Mouse (Mus musculus) MN1 (cell line): ENCODE measurements around the gene Inha.

Experiments
- DNase-seq: peaks from one replicate; pipeline ENCODE4 v3.0.0-alpha.2; 2016; ENCODE audit warnings: low spot score

Gene Inha

DNA sequence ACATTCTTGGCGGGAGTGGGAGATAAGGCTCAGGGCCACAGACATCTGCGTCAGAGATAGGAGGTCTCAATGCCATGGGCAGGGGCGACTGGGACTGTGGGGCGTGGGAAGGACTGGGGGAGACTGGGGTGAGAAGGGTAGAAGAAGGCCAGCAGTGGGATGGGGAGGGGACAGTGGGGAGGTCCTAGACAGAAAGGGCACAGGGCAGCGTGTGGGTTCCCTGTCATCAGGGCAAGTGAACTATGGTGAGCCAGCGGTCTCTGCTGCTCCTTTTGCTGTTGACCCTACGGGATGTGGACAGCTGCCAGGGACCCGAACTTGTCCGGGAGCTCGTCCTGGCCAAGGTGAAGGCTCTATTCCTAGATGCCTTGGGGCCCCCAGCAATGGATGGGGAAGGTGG lies at the start of gene Inha:
Inha (plus strand) TSS at position 72 of the 400 bp plus-strand sequence.
- no peak for DNase-seq

DNA sequence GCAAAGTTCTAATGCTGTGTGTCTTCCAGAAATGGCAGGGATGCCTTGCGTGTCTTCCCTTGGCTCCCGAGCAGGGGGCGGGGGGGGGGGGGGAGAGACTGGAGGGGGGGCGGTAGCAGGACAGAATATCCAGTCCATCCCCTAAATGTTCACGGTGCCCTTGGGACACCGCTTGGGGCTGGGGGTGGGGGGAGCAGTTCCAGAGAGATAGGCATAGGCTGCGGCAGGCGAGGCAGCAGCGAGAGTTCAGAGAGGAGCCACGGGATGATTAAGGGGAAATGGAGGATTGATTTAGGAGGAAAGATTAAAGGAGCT lies 49.2 kb upstream of the Inha start:
- DNase-seq: peak; percentile 62

DNA sequence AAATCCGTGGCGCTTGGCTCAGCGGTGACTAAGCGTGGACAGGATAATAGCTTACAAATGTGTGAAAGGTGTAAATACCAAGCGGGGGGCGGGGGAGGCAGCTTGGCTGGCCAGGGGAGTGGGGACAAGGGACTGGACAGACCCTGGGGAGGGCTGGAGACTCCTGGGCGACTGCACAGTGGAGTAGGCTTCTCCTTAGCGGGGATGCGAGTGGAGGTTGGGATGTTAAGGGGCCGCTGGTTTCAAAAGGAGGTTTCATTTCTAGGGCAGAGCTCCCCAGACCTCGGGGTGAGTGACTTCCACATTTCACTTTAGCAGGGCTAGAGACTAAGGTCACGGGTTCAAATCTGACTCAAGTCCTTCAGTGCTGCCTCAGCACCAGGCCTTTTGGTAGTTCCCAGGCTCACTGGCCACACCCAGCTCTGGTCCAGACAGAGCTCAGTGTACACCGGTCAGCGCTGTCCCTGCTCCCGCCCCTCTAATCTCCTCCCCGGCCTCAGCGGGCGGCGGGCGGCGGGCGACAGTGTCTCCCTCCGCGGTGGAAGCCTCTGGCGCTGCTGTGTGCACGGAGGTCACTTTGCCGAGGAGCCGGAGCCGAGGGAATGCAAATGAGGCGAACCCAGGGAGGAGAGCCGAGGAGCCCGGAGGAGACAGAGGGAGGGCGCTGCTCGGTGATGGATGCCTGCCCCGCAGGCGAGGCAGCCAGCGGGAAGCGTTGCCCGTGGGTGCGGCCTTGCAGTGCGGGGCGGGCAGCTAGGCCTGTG lies 48.7 kb upstream of the Inha start:
- DNase-seq: peak; percentile 80

DNA sequence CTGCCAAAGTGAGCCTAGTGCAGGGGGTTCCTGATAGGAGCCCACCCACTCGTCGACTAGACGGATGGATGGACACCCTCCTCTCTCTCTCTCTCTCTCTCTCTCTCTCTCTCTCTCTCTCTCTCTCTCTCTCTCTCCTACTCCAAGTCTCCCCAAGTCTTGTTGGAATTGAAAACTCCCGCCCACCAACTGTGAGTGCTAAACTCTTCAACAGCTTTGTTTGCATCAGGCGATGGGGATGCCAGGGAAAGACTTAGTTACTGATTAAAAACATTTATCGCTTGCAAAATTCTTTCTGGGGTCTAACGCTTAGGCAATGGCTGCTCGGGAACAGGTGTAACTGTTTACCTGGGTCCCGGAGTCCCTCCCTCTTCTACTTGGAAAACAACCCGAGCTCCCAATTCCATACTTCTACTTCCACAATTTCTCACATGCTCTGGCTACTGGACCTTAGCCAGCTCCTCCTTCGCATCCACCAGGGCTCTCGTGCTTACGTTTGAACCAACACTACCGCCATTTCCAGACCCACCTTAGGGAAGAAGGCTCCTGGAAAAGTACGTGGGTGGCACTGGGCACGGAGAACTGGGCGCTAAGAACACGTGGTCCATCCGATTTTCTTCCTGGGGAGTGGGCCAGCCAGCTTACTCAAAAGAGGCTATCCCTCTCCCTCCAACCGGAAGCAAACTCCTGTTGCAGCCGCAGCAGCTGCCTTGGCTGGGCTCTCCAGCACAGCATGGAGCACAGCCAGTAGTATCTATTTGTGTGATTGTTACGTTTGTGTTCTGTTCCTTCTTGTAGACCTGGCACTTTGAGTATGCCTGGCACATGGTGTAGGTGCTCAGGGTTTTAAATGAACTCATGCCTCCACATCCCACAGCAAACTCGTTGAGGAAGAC lies 47.8 kb upstream of the Inha start:
- DNase-seq: peak; percentile 61

DNA sequence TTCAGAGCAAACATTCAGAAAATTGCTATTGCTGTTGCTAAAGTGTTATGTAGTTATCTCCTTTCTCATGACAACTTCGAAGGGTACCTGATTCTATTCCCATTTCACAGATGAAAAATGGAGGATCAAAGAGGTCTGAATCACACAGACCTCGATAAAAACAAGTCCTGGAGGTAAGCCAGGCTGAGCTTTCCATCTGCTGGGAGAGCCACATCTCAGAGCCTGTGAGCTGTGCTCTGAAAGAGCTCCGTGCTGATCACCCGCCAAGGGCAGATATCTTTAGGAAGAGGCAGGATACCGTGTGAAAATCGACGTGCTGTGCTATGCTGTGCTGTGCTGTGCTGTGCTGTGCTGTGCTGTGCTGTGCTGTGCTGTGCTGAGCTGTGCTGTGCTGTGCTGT lies 46.6 kb upstream of the Inha start:
- DNase-seq: no peak

DNA sequence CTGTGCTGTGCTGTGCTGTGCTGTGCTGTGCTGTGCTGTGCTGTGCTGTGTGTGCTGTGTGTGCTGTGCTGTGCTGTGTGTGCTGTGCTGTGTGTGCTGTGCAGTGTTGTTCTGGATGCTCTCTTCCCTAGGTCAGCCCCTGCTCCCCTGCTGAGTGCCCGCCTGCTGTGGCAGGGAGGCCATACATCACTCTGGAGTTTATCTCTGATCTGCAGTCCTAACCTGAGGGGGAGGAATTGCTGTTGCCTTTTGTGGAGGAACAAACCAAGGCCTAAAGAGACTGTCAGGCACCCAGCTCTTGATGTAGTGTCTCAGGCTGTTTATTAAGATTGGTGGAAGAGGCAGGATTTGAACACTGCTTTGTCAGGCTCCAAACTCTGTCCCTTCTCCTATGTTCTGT lies 44.2 kb upstream of the Inha start:
- no peak for DNase-seq

DNA sequence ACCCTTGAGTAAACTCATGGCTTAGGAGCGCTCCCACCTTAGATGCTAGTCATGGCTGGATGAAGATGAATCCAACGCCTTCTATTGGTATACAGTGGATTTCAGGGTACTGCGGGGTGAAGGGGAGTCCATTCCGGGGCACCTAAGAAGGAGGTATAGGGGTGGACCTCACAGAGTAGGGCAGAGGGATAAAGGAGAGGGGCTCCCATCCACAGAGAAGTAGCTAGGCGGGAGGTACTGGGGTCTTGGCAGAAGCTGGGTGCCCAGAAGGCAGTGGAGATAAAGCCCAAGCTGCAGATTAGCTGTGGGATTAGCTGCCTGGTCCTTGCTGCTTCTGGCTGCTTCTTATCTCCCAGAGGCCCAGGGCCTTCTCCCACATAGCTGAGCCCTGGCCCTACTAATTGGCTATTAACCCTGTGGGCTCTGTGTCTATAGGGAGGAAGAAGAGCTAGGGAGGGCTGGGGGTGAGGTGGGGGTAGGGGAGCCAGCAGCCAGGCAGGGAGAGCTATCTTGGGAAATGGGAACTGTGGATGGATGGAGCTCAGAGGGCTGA lies 43.1 kb upstream of the Inha start:
- peak; percentile 41 for DNase-seq

DNA sequence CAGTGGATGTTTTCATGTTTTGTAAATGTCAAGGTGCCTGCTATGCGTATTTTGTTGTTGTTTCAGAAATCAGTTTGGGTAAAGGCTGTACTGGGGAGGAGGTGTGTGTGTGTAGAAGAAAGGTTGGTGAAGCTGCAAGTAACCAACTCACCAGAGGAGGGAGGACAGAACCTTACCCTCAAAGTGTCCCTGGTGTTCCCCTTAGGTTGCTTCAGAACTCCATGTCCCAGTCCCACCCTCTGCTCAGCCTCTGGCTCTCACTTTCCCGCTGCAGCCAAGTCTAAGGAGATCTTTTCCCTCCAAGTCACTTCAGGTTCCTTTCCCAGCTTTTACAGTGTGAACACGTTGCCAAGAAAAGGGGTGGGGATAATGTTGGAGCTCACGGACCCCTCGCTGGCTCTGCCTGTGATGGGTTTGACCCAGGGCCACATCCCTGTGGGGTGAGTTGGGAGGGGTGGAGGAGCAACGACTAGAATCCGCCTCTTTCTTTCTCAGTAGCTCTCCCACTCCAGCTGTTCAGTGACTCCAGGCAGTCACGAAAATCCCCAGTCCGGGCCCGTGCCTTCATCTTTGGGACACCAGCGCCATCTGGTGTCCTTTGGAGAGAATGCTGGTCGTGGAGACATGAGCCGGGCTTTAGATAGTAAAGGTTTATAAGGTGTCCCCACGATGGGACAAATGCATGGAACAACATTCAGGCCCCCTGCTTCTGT lies 39.5 kb upstream of the Inha start:
- peak; percentile 90 for DNase-seq

DNA sequence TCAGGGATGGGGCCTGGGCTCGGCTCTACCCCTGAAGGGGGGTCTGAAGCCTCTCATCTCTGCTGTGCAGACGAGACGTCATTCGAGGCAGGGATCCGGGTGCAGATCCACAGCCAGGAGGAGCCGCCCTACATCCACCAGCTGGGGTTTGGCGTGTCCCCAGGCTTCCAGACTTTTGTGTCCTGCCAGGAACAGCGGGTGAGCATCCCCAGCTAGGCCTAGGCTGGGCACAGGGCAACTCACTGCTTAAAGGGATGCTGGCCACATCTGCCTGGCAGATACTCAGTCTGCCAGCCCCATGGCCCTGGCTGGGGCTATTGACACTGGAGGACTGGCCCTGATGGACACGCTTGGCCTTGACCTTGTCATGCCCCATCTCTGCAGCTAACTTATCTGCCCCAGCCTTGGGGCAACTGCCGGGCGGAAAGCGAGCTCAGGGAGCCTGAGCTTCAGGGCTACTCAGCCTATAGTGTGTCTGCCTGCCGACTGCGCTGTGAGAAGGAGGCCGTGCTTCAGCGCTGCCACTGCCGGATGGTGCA lies 37.5 kb upstream of the Inha start:
- no peak for DNase-seq

DNA sequence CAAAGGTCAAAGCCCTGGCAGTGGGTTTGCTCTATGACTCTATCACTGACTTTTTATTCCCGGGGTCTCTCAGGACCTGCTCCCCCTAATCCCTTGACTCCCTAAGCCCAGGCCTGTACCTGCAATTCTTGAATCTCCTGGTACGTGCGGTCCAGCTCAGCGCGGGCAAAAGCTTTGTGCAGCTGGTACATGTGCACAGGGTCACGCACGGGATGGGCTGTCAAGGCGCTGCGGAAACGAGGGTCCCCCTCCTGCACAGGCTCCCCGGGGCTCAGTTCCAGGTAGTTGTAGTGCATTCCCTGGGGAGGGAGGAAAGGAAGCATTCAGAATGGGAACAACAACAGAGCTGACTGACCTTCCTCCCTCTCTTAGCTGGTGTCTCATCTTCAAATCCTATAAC lies 30.4 kb upstream of the Inha start:
- DNase-seq: no peak

DNA sequence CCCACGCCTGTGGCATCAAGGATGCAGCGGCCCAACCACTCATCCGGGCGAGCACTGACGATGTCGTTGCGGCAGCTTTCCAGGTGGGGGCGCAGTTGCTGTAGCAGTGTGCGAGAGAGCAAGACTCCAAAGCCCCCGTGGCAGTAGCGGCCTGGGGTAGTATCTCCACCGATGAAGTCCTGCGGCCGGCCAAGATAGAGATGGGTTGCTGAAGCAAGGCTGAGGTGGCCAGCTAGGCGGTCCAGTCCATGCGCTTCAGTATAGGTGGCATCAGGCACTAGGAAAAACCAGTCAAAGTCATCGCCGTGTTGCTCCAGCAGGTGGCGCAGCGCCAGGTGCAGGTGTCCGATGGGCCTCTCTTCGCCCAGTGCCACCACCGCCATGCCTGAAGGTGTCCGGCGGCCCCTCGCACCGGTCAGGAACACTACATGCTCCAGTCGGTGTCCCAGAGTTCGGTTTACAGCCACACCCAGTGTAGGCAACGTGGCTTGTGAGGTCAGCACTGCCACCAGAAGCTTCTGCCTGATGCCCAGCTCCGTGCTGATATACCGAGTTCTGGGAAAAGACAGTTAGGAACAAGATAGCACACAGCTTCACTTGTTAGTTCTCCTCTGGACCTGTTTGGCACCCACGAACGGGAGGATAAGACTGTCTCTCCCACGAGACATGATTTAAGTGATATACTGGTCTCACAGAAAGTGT lies 29.5 kb upstream of the Inha start:
- DNase-seq: peak; percentile 88

DNA sequence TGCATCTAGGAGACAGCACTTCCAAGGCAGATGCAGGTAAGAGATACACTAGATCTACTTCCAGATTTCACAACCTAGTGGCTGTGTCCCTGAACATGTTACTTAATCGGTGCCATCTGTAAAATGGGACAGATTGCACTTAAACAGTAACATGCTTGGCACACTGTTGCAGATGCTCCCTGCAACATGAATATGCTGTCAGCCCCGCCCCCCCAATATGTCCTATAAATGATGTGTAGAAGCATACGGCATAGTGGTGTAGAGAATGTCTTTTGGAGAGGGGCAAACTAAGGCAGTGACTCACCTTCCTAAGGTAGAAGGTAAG lies 28.9 kb upstream of the Inha start:
- no peak for DNase-seq

DNA sequence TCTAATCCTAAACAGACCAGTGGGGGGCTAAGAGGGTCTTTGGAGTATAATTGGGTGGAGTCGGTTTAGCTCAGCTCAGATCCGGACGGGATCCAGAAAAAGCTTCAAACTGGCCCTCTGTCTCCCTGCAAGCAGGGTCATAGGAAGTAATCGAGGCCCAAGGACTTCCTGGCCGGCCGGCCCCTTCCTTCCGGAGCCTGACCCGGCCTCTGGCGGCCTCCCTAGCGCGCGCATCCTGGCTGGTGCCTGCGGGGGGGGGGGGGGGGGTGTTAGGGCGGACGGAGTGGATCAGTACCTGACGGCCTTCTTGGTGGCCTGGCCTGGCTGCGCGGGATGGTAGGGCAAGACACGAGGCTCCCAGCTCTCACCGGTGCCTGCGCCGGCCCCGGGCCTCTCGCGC lies 28.4 kb upstream of the Inha start:
- DNase-seq: peak; percentile 66

DNA sequence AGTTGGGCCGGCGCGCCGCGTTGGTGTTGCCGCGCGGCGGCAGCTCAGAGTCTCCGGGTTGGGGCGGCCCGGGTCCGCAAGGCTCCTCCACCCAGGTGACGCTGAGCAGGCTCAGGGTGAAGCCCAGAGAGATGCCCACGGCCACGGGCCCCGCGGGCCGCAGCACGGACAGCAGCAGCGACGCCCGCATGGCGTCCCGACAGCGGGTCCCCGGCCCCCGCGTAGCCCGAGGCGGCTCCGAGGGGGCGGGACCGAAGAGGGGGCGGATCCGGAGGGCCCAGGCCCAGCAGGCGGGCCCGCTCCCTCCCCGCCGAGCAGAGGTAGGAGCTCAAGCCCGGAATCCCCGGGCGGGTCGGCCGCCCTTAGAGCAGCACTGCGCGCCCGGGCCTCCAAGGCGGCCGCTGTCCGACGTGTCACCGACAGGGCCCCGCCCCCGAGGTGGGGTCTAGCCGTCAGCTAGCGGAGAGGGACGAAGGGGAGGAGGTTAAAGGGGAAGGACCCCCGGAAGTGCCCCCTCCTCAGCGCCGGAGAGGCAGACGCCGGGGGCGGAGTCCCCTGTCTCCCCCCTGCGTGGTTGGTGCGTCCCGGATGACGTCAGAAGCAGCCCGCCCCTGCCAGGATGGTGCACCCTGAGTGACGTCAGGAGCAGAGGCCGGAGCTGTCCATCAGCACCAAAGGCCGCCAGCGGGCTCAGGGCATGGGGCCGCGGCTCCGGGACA lies 27.8 kb upstream of the Inha start, which contains the start of the genes Chpf and Tmem198:
Chpf (minus strand) TSS at position 392 of the 719 bp plus-strand sequence.
Tmem198 (plus strand) TSS at position 617 of the 719 bp plus-strand sequence.
- peak; percentile 98 for DNase-seq

DNA sequence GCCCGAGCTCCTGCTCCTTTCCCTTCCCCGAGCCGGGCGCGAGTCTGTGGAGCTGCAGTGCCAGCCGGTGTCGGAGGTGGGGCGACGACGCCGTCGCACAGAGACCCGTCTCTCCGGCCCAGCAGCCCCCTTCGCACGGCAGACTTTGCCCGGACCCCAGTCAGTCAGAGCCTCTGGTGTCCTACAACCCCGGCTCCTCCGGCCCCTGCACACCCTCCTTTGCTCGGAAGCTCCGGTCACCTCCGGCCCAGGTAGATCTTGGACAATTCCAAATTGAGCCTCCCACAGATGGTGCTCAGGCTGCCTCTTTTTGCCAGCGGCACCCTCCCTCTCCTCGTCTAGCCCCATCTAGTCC lies 27.3 kb upstream of the Inha start:
- no peak for DNase-seq

DNA sequence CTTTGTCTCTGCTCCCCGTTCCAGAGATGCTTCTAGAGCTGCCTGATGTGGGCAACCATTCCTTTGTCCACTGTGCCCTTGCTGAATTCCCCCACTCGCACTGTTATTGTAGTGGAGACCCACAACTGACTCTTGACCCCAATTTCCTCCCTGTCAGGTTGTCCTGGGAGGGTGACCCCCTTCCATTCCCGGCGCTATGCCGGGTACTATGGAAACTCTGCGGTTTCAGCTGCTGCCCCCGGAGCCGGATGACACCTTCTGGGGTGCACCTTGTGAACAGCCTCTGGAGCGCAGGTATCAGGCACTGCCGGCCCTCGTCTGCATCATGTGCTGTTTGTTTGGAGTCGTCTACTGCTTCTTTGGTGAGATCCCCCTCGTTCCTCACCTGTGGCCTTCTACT lies 26.8 kb upstream of the Inha start:
- DNase-seq: no peak

DNA sequence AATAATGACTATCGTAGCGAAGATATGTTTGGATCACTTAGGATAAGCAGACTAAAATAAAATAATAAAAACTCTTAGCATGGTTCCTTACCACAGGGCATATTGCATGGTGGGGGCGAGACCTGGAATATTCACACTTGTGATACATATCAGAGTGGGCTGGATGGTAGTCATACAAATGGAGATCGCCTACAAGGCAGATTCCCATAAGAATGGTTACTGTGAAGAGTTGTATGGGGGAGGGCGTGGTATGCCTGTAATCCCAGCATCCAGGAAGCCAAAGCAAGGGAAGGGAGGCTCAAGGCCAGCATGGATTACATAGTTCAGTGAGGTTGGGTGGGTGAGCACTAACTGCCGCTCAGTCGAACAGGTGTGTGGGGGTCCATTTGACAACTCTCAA lies 26.1 kb upstream of the Inha start:
- DNase-seq: no peak

DNA sequence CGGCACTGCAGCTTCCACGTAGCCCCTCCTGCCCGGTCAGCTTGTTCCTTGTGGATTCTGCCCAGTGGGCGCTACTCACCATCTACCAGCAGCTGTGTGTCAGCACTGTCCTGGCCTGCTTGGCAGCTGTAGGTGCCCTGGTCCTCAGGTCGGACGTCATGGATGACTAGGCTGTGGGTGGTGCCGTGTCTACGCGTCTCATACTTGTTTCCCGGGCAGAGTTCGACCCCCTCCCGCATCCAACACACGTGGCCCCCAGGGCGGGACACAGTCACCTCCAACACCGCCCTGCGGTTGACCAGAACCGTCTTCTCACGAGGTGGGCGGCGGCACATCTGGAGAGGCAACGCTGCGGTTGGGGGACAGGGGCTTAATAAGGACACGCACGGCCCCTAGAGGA lies 20.3 kb upstream of the Inha start:
- peak; percentile 76 for DNase-seq

DNA sequence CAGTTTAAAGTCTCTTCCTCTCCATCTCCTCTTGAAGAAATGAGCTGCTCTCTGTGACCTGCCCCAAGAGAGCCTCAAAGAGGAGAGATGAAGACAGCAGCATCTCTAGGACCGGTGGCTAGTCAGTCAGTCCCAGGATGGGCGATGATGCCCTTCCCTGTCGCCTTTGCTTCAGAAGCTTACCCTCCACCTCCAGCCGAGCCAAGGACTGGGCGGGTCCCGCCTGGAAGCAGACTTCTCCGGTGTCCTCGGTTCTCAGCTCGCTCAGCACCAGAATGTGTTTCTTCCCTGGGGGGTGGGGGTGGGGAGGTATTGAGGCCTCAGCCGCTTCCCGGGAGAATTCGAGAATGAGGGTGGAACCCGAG lies 19.9 kb upstream of the Inha start:
- DNase-seq: peak; percentile 44

DNA sequence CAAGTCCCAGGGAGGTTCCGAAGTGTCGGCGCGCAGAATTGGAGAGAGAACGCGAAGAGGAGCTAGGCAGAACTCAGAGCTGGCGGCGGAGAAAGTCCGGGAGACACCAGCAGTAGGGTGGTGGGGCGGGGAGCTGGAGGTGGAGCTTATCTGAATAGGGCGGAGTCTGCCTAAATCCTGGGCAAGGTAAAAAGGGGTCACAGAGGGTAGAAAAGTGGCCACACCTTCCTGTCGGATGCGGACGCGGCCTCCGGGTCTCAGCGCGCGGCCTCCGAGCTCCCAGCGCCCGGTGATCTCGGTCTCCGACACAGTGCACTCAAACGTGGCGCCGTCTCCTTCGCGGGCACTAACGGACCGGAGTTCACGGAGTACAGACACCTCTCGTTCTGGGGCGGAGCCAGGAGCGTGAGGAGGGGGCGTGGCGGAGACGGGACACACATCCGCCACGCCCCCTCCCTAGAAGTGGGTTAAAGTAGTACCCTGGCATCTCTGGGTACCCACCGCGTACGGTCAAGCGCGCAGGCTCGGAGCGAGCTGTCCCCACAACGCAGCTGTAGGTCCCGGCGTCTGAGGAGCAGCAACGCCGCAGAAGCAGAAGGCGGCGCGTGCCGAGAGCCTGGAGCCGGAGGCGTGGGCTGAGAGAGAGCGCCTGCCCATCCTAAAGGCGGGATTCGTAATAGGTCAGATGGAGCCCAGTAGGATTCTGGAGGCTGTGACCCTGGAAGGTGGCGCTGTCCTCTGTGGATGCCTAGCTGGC lies 19.3 kb upstream of the Inha start:
- DNase-seq: peak; percentile 94
